Mouse (Mus musculus) lung, embryonic 14.5 days (tissue): ENCODE measurements around the gene Magoh. TPM values are rescaled to one million over a fixed set of nuclear protein-coding genes. Genes with fewer than 3 reads are reported as not detected.

ENCODE experiments used
- ATAC-seq: fragments of 200-750 bp; cut with Nextera tagmentation; 2 replicates; pipeline ENCODE4 v1.8.0; 2017; ENCODE audit warnings: mild to moderate bottlenecking, moderate TSS enrichment, moderate library complexity; ENCODE audit not compliant: insufficient read depth
- DNase-seq: peaks from one replicate; pipeline ENCODE4 v3.0.0-alpha.2; 2015
- H3K27ac ChIP-seq: fragments of 300-500 bp; sonication (generic); 2 replicates; pipeline ENCODE4 v1.5.1; 2014; ENCODE audit warnings: low read depth, mild to moderate bottlenecking, moderate library complexity
- H3K27me3 ChIP-seq: fragments of 300-500 bp; sonication (generic); 2 replicates; pipeline ENCODE4 v1.6.1; 2014; ENCODE audit warnings: low read length, control low read depth; ENCODE audit not compliant: insufficient read depth
- H3K36me3 ChIP-seq: fragments of 300-500 bp; sonication (generic); 2 replicates; pipeline ENCODE4 v1.6.1; 2014; ENCODE audit warnings: control low read depth; ENCODE audit not compliant: insufficient read depth
- H3K4me1 ChIP-seq: fragments of 300-500 bp; sonication (generic); 2 replicates; pipeline ENCODE4 v1.6.1; 2014; ENCODE audit warnings: antibody characterized with exemption, control low read depth; ENCODE audit not compliant: insufficient read depth
- H3K4me2 ChIP-seq: fragments of 300-500 bp; sonication (generic); 2 replicates; pipeline ENCODE4 v1.6.1; 2014; ENCODE audit warnings: mild to moderate bottlenecking
- H3K4me3 ChIP-seq: fragments of 300-500 bp; sonication (generic); 2 replicates; pipeline ENCODE4 v1.5.1; 2014; ENCODE audit warnings: low read depth, low read length
- H3K9ac ChIP-seq: fragments of 300-500 bp; sonication (generic); 2 replicates; pipeline ENCODE4 v1.6.1; 2014
- H3K9me3 ChIP-seq: fragments of 300-500 bp; sonication (generic); 2 replicates; pipeline ENCODE4 v1.6.1; 2016; ENCODE audit warnings: low read depth, low read length, control low read depth
- CTCF ChIP-seq: IDR thresholded peaks from 2 replicates; pipeline ENCODE4 v1.5.1; 2016; ENCODE audit warnings: antibody characterized with exemption, low read depth
- WGBS: fragments of 180-500 bp; shearing (Covaris S2); extraction: QIAGEN DNeasy Blood & Tissue Kit; methylation state at CpG from one replicate; pipeline ENCODE4 v1.1.7; 2014; 5-methylcytosine and 5-hydroxymethylcytosine counted together
- polyA plus RNA-seq: library from polyadenylated mRNA; unstranded; fragments of >200 nt; fragmentation: Nextera tagmentation; extraction: Ambion mirVana; gene quantifications from 2 replicates; pipeline ENCODE4 v1.2.1, GENCODE M21; 2014

Magoh gene
- 219 and 232 TPM in 2 replicates for polyA plus RNA-seq

DNA sequence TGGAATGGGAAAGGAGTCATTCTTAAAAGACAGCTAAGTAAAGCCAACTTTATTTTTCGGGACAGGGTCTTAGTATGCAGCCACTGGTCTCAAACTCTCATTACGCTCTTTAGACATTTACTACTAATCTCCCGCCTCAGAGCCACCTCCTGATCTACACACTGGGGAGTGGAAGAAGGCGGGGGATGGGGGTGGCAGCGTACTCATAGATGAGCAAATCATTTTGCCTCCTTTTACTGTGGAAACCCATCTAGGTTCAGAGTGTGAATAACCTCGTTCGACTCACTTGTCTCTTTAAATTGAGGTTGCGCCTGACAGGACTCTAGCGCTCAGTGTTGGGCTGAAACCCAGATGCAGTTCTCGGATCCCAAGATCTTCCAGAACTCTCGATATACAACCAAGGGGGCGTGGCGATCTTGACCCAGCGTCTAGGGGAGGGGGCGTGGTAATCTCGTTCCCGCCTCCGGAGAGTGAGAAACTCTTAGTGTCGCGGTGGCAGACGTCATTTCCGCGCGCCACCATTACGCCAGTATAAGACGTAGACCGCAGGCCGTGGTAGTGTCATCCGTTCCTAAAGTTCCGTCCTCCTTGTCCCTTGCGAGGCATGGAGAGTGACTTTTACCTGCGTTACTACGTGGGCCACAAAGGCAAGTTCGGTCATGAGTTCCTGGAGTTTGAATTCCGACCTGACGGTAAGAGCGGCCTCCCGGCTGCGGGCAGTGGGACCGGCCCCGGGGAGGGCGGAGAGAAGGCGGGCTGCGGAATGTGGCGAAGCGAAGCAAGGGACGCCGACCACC is at the start of gene Magoh:
TSS of gene Magoh (plus strand) at position 502 of the 797 bp plus-strand sequence.
- H3K4me2 ChIP-seq: peak within 1 kb of the TSS; percentile 84
- H3K9me3 ChIP-seq: no peaks in the 10 kb centered on the region
- ATAC-seq (peak; percentile 95), DNase-seq (peak; percentile 100)
- H3K4me1 ChIP-seq: 0 out of 2 replicates have a peak, but pooled peaks cover 3% of the 10 kb centered on the region
- peak within 1 kb of the TSS; percentile 75 for H3K4me3 ChIP-seq
- no peaks in the 10 kb centered on the region for H3K27me3 ChIP-seq
- peak within 1 kb of the TSS; percentile 76 for H3K27ac ChIP-seq
- WGBS: 2% methylated on average over 48 of the region's 48 CpGs
- peak within 1 kb of the TSS; percentile 88 for H3K9ac ChIP-seq
- H3K36me3 ChIP-seq: peaks cover 35% of the 10 kb centered on the region
- no peak for TF ChIP-seq CTCF

DNA sequence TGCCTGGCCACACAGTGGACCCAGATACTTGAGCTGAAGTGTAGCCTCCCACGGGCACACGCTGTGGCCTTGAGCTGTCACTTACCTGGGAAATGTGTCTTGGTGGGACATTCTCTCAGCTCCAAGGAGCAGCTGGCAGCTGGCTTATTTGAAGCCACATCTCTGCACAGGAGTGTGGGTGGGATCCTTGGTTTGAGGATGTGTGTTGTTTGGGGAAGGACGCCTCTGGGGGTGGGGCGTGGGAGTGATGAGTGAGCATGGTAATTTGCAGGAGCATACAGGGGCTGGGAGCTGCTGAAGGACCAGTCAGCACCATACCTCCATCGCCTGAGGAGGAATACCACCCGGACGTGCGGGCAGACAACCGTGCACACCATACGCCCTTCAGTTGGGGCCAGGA is 49.4 kb upstream of the Magoh start:
- no peak for TF ChIP-seq CTCF
- Histone ChIP-seq H3K36me3 (no peaks in the 10 kb centered on the region), H3K4me1 (peaks cover 9% of the 10 kb centered on the region; the same call in 1 of the 2 replicates), H3K4me2 (no peak overlapping the region), H3K9me3 (no peaks in the 10 kb centered on the region), H3K27ac (no peak overlapping the region), H3K4me3 (no peak overlapping the region), H3K9ac (no peak overlapping the region), H3K27me3 (no peaks in the 10 kb centered on the region)
- WGBS: 58% methylated on average over 10 of the region's 10 CpGs
- ATAC-seq (no peak), DNase-seq (no peak)

DNA sequence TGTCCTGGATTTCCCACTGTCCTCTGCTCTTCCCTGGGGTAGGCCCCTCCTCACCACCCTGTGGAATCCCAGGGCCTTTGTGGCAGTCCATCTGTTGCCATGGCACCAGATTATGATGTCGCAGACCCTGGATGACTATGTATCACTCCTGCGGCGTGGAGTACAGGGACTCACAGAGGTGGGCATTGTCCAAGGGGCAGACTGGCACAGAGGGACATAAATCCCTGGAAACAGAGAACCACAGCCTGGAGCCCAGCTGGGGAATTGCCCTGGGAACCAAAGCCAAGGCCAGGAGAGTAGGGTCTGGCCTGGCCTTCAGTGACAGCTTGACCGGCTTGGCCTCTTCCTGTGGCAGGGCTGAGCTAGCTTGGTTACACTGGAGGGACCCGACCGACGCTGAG is 48.7 kb upstream of the Magoh start:
- TF ChIP-seq CTCF: no peak
- Histone ChIP-seq H3K4me2 (no peak overlapping the region), H3K27me3 (no peaks in the 10 kb centered on the region), H3K9ac (no peak overlapping the region), H3K4me3 (no peak overlapping the region), H3K4me1 (peaks cover 9% of the 10 kb centered on the region; the same call in 1 of the 2 replicates), H3K9me3 (no peaks in the 10 kb centered on the region), H3K36me3 (no peaks in the 10 kb centered on the region), H3K27ac (no peak overlapping the region)
- ATAC-seq (no peak), DNase-seq (no peak)
- WGBS: 71% methylated on average over 7 of the region's 7 CpGs

DNA sequence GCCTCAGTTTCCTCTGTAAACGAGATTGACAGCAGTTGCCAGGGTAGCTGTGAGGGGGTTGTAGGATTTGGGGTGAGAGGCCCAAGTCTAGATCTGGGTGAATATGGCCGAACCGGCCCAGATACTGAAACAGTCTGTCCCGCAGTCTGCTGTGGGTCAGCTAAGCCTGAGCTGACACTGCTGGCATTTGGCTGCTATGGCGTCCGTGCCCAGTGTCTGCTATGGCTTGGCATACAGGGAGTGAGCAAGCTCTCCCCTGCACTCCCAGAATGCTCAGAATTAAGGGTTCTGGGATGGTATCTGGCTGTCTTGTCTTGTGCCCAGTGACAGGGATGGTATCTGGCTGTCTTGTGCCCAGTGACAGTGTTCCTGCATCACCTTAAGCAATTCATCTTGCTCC is 47.9 kb upstream of the Magoh start:
- Histone ChIP-seq H3K9ac (no peak overlapping the region), H3K27ac (no peak overlapping the region), H3K4me1 (peaks cover 9% of the 10 kb centered on the region; the same call in 1 of the 2 replicates), H3K4me3 (no peak overlapping the region), H3K27me3 (no peaks in the 10 kb centered on the region), H3K36me3 (no peaks in the 10 kb centered on the region), H3K4me2 (no peak overlapping the region), H3K9me3 (no peaks in the 10 kb centered on the region)
- DNase-seq (no peak), ATAC-seq (no peak)
- no peak for TF ChIP-seq CTCF
- WGBS: 85% methylated on average over 6 of the region's 6 CpGs

DNA sequence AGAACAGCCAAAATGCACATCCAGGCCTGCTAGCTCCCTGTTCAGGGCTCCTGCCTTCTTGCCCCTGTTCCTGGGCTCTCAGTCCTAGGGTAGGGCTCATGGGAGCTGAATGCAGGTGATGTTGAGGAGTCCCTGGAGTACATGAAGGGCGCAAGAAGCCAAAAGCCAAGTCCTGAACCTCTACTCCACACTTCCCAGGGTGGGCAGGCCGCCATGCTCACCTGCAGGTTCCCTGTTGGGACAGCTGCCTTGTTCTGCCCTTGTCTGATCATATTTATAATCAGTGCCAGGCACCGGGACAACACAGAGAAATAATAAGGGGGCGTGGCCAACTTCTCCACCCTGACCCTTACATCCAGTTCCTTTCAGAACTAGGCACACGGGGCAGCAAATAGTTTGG is 46.0 kb upstream of the Magoh start:
- H3K9me3 ChIP-seq: no peaks in the 10 kb centered on the region
- TF ChIP-seq CTCF: no peak
- no peaks in the 10 kb centered on the region for H3K36me3 ChIP-seq
- no peaks in the 10 kb centered on the region for H3K27me3 ChIP-seq
- ATAC-seq: no peak
- WGBS: 78% methylated on average over 5 of the region's 5 CpGs
- no peak overlapping the region for H3K4me2 ChIP-seq
- H3K4me1 ChIP-seq: peaks cover 9% of the 10 kb centered on the region; the same call in 1 of the 2 replicates
- no peak overlapping the region for H3K27ac ChIP-seq
- DNase-seq: no peak
- no peak overlapping the region for H3K9ac ChIP-seq
- H3K4me3 ChIP-seq: no peak overlapping the region

DNA sequence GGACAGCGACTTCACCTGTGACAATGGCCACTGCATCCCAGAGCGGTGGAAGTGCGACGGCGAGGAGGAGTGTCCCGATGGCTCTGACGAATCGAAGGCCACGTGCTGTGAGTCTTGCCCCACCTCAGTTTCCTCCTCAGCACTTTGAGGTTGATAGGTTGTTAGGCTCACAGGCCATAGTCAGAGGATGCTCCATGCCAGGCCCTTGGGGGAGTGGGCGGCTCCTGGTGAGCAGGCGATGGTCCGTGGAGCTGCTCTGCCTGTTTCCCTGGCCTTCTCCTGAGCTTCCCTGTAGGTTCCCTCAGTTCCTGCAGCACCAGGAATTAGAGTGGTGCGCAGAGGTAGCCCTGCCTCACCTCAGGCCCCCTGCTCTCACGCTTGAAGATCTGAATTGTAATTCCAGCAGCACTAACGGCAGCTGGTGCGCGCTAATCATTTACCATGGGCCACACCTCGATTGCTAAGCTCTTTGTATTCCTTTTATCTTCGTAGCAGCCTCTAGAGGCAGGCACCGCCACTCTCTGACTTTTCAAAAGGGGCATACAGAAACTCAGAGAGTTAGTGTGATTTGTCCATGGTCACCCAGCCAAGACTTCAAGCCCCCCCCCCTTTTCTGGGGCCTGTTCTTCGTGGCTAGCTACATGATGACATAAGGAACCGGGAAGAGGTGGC is 44.8 kb upstream of the Magoh start:
- H3K27me3 ChIP-seq: no peaks in the 10 kb centered on the region
- 55% methylated on average over 22 of the region's 22 CpGs for WGBS
- H3K4me3 ChIP-seq: no peak overlapping the region
- H3K27ac ChIP-seq: 0 out of 2 replicates have a peak overlapping the region, but pooled peaks have one; percentile 12
- peak; percentile 68 for DNase-seq
- no peak overlapping the region; the same call in 1 of the 2 replicates for H3K9ac ChIP-seq
- H3K9me3 ChIP-seq: no peaks in the 10 kb centered on the region
- no peaks in the 10 kb centered on the region for H3K36me3 ChIP-seq
- peaks cover 7% of the 10 kb centered on the region; the same call in 1 of the 2 replicates for H3K4me1 ChIP-seq
- no peak for TF ChIP-seq CTCF
- peak overlapping the region; percentile 12; the same call in 1 of the 2 replicates for H3K4me2 ChIP-seq
- peak; percentile 42; the same call in 1 of the 2 replicates for ATAC-seq

DNA sequence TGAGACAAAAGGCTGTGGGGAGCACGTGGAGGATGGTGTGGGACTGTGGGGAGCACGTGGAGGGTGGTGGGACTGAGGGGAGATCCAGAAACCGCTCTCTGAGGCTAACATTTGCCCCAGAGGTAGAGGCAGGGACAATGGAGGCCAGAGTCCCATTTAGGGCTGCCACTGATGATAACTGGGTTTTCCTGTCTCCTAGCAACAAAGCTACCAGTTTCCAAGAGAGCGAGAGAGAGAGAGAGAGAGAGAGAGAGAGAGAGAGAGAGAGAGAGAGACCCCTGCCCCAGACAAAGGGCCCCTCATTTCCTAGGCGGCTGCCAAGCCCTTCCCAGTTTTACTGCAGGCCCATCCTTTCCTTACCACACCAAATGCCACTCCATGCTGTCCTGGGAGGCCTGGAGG is 44.0 kb upstream of the Magoh start:
- DNase-seq (no peak), ATAC-seq (no peak)
- 55% methylated on average over 5 of the region's 5 CpGs for WGBS
- TF ChIP-seq CTCF: no peak
- H3K4me2 ChIP-seq: no peak overlapping the region
- peaks cover 7% of the 10 kb centered on the region; the same call in 1 of the 2 replicates for H3K4me1 ChIP-seq
- no peak overlapping the region for H3K4me3 ChIP-seq
- H3K9me3 ChIP-seq: no peaks in the 10 kb centered on the region
- no peaks in the 10 kb centered on the region for H3K27me3 ChIP-seq
- no peaks in the 10 kb centered on the region for H3K36me3 ChIP-seq
- H3K27ac ChIP-seq: no peak overlapping the region
- H3K9ac ChIP-seq: no peak overlapping the region
